Mouse (Mus musculus) naive thymus-derived CD4-positive, alpha-beta T cell, adult 2 months (primary cell): Measurements from ENCODE around the gene Adipor2.
A peak's percentile ranks its signal among the peaks of the same experiment; 100 is the strongest.

Source experiments
- DNase-seq: peaks from one replicate; pipeline ENCODE4 v3.0.0-alpha.2; 2011; ENCODE audit warnings: low read depth

Adipor2 gene

DNA sequence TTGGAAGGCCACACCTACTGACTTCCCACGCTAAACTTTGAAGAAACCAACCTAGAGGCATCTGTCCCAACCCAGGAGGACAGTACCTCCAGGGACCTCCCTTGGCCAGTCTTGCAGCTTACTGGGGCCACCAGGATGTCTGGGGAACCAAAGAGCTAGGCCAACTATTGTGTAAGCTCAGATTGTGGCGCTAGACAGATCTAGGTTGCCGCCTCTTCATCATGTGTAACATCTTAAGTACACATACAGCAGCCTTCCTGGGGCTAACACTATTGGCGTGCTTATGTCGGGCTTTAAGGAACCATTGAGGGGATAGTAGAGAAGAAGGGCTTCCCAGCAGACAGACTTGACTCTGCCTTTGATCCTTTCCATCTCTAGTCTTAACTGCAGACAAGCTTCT is 69.7 kb downstream of the Adipor2 start:
- DNase-seq = no peak

DNA sequence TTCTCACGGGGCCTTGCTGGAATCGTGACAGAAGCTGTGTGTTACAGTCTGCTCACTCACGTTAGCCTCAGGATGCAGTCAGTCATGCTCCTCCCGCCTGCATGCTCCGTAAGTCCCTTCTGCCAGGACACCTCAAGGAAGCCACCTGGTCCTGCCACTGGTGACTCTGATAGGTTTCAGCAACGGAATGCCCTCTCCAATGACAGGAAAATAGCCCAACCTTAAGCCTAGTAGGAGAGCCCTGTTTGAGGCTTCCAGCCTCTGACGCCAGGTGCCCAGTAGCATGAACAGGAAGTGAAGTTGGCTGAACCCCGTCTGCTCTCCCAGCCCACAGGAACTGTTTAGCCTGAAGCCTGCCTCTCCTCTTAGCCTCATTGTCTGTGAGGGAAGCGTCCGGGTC is 71.2 kb downstream of the Adipor2 start:
- DNase-seq = peak; percentile 35

DNA sequence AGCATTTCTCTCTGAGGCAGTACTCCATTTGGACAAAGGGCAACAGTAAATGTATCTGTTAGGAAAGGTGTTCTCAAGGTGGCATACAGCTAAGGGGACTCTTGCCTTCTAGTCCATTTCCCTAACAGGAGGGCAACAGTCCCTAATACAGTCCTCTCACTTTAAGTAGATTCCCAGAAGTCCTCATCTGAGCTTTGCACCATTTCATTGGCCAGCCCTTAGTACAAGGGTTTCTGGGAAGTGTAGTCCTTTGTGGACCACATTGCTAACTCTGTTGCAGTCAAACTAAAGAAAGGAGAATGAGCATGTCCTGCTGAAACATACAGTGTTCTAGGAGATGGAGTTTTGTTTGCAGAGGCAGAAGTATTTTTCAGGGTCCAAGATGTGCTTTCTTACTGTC is 76.1 kb downstream of the Adipor2 start:
- no peak for DNase-seq

DNA sequence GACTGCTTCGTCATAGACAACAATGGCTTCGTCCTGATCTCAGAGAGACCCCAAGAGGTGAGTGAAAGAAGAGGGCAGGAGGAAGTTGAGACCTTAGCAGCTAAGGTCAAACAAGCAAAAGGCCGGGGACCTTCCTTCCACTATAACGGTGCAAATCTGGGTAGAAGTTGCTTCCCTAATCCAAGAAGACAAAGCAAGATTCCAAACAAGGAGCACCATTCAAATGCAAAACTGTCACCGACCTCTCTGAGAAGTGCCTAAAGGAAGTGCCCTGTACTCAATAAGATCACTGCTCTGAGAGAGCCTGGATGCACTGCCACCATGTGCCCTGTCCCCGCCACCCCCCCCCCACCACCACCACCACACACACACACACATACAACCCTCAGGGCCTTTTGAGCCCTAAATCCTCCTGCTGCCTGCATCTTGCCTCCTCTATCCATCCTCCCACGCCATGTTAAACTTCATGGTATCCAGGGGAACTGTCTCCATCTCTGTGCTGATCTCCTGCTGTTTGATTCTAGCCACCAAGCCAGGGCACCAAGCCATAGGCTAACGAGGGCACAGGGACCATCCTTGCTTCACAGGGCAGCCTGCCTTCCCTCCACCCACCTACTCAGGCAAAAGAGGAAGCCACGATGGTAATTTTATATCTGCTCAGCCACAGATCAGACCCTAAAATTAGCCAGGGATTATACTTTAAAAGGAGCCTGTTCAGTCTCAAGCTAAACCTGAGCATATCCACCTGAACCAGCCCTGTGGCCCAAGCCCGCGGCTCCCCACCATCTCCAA is 79.2 kb downstream of the Adipor2 start:
- DNase-seq = no peak

DNA sequence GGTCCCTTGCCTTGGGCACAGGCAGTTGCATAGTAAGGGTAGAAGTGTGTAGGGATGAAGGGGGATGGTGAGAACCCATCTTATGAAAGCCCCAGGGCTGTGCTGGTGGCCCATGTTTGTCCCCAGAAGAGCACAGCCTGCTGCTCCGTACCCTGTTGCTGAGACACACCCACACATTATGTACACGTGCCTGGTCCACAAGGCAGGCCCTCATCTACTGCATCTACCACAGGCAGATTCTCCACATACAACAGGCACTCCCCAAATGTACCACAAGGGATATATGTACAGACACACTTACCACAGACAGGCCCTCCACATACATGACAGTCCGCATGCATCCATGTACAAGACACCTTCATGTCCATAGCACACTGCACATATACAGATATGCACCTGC is 80.2 kb downstream of the Adipor2 start:
- peak; percentile 19 for DNase-seq

DNA sequence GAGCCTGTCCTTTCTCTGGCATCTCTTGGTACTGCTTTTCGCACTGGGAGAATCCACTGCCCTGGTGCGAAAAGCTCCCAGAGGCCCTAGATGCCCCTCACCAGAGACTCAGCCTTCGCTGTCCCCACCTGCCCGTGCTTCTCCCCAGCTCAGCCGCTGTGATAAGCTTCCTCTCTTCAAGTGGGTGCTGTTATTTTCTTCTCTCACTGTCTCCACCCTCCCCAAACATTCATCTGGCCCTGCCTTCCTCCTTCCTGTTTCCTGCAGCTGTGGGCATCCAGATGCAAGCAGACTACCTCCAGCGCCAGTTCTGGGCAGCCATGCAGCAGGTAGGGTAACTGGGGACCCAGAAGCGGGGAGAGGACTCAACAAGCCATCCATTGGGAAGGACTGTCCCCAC is 81.4 kb downstream of the Adipor2 start:
- DNase-seq = peak; percentile 75

DNA sequence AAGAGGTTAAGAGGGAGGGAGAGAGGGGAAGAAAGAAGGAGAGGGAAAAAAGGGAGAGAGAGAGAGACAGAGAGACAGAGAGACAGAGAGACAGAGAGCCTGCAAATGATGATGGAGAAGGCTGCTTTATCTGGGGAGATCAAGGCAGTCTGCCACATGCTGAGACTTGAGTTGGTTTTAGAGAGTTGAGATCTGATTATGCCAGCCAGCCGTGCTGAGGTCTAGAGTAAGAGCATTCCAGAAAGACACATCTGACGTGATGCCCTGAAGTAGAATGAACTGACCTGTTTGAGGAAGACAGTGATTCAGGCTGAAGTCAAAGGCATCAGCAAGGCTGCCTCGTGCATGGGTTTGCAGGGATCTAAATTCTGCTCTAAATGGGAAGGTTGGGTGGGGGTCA is 83.7 kb downstream of the Adipor2 start:
- DNase-seq = no peak

DNA sequence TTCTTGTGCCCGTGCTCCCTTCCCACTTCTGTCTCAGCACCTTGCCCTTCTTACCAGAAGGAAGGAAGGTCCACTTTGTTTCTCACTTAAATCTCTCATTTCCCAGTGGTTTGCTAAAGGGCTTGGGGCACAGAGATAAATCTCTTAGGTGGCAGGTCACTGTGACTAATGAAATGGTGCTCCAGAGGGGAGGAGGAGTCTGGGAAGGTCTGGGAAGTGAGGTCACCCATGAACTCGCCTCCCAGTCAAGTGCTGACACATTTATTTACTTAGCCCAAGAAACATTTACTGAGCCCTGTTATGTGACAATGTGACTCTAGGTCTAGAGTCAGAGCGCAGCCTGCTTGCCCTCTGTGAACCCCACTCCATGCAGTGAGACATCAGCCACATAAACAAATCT is 84.3 kb downstream of the Adipor2 start:
- no peak for DNase-seq

DNA sequence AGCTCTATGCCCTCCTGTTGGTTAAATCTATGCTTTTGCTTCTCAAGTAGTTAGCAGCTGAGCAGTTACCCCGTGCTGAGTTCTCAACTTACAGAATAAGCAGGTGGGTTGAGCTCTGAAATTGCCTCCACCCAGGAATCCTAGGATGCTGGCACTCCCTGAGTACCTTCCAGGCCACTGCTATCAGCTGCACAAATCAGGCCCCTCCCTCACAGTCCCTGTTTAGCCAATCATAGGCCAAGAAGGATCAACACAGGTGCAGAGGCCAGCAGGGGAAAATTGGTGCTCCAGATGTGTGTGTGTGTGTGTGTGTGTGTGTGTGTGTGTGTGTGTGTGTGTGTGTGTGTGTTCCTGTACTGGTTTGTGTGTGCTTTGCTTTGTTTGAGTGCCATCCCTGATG is 85.4 kb downstream of the Adipor2 start:
- no peak for DNase-seq

DNA sequence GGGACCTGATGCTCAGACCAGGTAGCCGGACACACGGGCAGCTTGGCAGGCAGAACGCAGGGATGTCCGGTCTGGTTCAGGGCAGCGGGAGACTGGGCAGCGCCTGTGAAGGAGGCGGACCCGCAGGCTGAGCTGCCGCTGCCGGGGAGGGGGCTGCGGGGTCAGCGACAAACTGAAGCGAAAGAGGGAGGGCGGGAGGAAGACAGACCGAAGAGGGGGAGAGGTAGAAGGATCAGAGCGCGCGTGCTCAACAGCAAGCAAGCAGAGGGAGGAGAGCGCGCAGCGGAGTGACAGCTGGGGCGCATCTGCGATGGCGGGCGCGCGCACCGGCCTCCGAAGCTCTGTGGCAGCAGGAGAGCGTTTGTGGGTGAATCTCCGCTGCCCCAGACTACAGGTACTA is 87.0 kb downstream of the Adipor2 start, which contains the start of gene Lrtm2:
Gene Lrtm2, minus strand, starts transcription at position 261 of the 400 bp plus-strand sequence.
- no peak for DNase-seq

DNA sequence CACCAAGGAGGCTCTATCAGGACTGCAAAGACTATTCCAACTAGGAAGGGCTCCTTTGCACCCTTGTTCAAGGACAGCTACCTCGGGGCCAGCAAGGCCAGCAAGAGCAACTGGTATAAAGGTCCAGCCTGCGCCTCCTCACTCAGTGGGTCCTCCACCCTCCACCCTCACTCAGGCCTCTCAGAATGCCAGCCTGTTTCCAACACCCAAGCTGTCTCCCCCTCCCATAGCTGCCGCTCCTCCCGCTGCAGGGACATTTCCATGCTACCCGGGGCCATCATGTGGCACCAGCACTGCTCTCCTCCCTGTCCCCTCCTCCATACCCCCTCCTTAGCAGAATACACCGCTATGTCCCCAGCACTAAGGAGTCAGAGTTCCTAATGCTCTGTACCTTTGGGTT is 87.6 kb downstream of the Adipor2 start:
- no peak for DNase-seq

DNA sequence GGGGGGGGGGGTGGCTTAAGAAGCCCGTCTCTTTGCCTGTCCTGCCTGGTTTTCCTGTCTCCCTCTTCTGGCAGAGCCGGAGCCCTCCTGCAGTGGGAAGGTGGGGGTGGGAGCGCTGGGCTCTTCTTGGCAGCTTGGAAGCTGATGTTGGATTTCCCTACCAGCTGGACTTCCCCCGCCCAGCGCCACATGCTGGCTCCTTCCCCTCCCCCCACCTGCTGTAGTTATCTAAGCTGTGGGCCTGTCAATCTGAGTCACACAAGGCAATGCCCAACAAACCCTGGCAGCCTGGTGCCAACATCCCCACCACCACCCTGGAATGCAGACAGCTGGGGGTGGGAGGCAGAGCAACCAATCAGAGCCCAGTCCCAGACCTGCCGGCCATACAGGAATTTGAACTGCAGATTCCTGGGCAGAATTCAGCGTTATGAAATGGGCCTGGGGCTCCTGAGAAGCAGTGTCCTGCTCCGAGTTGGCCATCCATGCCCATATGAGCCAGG is 88.2 kb downstream of the Adipor2 start:
- DNase-seq = no peak

DNA sequence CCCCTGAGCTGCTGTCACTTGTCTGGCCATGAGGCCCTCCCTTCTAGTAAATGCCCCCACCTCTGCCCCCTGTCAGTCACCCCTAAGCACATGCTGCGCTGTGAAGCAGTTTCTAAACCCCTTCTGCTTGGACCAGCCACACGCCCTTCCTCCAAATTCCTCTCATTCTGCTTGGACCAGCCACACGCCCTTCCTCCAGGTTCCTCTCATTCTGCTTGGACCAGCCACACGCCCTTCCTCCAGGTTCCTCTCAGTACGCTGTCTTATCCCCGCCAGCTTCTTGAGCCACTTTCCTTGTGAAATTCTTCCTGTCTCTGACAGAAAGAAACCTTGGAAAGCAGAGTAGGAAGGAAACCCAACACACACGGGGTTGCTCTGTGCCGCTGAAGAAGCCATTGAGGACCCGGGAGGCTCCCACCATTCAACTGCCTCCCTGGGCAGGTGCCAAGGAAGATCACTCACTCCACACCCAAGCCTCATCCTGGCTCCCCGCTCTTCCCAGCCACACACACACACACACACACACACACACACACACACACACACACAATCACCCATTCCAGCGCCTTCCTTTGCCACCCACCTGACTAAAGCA is 88.9 kb downstream of the Adipor2 start:
- no peak for DNase-seq

DNA sequence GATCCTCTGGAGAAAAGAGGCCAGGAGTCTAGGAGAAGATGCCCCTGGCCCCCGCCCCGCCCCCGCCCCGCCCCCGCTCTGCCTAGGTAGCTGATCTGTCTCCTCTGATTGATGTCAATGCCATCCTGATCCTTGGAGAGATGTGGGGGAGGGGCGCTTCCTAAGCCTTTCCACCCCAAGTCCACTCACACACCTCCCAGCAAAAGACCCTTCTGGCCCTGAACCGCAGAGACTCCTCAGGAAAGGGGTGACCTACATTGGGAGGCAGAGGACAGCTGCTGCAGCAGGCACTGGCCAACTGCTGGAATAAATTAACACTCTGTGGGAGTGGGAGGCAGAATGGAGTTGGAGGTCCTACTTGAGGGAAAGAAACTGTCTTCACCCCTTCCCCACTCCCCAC is 91.0 kb downstream of the Adipor2 start:
- DNase-seq = no peak

DNA sequence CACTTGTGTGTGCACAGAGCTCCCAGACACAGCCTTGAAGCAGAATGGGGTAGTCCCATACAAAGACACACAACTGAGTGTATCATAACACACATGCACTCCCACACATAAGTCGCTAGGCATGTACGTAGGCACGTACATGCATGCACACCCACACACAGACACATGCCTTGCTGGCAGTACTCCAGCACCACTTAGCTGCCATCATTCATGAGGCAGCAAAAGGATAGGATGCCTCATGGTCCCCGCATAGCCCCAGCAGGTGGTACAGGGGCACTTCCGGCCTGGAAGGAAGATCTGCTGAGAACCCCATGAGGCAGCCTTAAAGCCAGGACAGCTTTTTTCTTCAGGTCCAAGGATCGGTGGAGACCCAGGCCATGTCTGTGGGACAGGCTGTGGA is 91.5 kb downstream of the Adipor2 start:
- DNase-seq = no peak

DNA sequence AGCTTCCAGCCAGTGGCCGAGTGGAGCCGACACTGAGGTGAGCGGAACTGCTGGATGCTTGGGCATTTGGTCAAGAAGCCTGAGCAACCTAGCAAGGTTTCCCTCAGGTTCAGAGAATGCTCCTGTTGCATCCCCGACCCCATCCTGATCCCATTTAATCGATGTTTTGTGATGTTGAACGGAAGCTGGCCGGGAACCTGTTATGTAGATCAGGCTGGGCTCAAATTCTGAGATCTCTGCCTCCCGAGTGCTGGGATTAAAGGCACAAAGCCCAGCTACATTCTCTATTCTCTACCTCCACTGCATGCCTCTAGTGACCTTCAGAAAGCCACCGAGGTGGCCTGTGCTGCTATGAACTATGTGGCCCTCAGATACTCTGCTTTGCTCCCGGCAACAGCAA is 92.7 kb downstream of the Adipor2 start:
- no peak for DNase-seq

DNA sequence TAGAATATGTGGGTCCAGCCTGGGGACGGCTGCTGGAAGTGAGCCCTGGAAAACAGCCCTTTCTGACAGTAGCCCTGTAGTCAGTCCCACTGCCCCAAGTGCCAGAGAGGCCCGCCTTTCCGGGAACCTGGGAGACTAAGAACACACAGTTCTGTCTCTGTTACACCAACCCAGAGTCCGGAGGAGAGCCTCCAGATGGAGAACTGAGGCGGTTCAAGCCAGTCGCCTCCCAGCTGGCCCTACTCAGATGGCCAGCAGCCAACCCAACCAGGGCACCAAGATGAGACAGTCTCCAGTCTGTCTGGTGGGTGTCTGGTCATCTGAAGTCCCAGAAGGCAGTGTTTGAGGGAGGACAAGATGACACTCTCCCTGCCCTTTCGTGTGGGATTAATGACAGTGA is 95.8 kb downstream of the Adipor2 start:
- DNase-seq = no peak

DNA sequence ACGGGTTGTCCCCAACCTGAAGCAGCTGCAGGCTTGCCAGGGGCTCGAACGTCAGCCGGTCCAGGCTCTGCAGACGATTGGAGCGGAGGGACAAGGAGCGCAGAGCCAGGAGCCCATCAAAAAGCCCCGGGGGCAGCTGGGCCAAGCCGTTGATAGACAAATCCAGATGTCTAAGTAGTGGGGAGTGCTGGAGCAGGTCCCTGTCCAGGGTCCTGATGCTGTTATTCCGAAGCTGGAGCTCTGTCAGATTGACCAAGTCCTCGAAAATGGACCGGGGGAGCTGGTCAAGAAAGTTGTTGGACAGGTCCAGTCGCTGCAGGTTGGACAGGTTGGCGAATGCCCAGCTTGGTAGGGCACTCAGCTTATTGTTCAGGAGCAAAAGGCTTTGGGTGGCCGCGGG is 97.0 kb downstream of the Adipor2 start:
- DNase-seq = no peak

DNA sequence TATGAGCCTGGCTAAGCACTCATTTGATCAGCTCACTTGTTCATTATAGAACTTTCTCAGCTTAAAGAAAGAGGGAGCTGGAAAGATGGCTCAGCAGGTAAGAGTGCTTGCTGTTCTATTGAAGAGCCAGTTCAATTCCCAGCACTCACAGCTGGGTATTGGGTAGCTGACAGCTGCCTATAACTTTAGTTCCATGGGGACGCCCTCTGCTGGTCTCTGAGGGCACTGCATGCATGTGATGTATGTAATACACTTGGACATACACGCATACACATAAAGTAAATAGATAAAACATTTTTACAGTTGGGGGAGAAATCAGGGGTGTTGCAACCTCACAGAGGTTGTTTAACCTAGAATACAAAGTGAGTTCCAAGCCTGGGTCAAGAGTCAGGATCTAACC is 98.1 kb downstream of the Adipor2 start:
- no peak for DNase-seq

DNA sequence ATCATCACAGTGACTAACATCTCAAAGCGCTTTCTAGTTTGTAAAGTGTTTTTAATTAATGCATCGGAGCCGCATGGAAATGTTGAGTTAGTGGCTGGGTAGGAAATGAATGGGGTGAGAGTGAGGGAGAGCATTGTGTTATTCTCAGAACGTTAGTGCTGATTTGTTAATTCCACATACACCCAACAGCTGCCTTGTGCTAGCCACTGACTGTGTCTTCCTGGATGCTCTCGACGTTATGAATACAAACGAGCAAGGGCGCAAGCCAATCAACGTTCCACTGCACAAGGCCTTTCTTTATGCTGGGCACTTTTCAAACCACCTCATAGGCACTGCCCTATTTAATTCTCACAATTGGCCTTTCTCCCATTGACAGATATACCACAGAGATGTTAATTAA is 98.8 kb downstream of the Adipor2 start:
- DNase-seq = no peak

DNA sequence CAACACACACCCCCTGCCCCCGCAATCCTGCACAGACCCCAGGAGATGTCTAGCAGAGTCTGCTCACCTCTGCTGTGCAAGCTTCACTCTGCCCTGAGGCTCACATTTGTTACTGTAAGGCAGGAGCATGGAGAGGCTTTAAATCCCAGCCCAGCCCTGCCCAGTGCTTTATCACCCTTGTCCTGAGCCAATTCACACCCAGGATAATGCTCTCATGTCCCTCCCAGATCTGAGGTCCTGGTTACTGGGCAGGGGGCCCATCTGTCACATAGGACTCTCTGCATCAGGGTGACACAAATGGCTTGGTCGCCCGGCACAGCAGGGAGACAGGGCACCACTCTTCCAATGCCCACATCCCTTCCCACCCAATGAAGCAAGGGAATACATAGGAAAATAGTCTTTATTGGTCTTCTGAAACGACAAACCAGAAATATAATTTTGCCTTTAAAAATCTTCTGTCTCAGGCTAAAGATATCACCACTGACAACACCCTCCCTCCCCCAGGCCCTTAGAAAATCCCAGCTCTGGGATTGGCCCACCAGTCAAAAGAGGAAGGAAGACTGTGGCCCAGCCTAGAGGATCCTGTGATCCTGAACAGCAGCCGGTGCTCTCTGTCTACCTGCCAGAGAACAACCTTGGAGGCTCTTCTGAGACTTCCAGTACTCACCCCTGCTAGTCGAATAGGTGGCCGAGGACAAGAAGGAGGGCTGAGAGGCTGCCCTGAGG is 102.6 kb downstream of the Adipor2 start:
- no peak for DNase-seq

DNA sequence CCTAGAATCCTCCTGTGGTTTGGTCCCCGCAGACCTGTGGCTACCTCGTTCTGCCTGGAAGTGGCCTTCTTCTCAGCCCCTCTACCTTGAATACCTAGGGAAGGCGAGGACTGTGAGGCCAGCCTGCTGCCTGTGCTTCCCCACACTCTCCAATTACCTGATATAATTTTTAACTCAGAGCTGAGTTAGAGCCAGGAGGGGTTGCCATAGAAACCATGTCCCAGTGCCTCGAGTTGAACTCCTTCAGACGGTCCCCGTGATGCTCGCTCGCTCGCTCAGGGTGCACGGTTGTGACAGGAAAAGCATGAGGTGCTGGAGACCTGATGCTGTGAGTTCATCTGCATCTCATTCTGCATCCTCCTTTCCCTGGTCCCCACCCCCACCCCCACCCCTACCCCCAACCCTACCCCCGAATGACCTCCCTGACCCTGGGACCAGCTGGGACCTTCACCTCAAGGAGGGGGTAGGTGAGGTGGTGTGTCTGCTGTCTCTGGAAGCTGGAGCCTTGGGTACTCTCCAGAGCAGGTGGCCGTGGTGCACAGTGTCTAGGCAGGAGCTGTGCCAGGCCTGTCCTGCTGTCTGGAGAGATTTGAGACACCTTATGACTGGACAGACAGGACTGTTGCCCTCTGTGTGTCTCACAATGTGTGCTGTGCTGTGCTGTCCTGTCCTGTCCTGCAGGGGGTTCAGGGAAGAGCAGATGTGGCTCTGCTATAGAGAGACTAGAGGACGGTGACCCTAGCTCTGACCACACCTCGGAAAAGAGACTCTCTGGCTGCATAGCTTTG is 103.7 kb downstream of the Adipor2 start:
- DNase-seq = no peak
